Mouse (Mus musculus) hindbrain, embryonic 13.5 days (tissue): ENCODE measurements around the gene Gm21900. TPM values are rescaled to one million over a fixed set of nuclear protein-coding genes. Genes with fewer than 3 reads are reported as not detected.
"Not testable (repeated sequence)": the region's sequence is repeated elsewhere in the genome, so short reads cannot be mapped to it uniquely, and the experiment has no call there.

Source experiments
- ATAC-seq: fragments of 200-750 bp; cut with Nextera tagmentation; 2 replicates; pipeline ENCODE4 v1.8.0; 2017; ENCODE audit warnings: moderate TSS enrichment; ENCODE audit not compliant: low FRiP score
- H3K27ac ChIP-seq: fragments of 300-500 bp; sonication (generic); 2 replicates; pipeline ENCODE4 v1.5.1; 2015; ENCODE audit warnings: inconsistent platforms, mild to moderate bottlenecking, moderate library complexity
- H3K27me3 ChIP-seq: fragments of 300-500 bp; sonication (generic); 2 replicates; pipeline ENCODE4 v1.6.1; 2015; ENCODE audit warnings: mild to moderate bottlenecking, inconsistent platforms
- H3K36me3 ChIP-seq: fragments of 300-500 bp; sonication (generic); 2 replicates; pipeline ENCODE4 v1.6.1; 2015; ENCODE audit warnings: mild to moderate bottlenecking, inconsistent platforms
- H3K4me1 ChIP-seq: fragments of 300-500 bp; sonication (generic); replicated peaks from 2 replicates; pipeline ENCODE4 v1.6.1; 2015; ENCODE audit warnings: inconsistent platforms
- H3K4me2 ChIP-seq: fragments of 300-500 bp; sonication (generic); 2 replicates; pipeline ENCODE4 v1.6.1; 2015; ENCODE audit warnings: inconsistent platforms, mild to moderate bottlenecking, moderate library complexity
- H3K4me3 ChIP-seq: fragments of 300-500 bp; sonication (generic); 2 replicates; pipeline ENCODE4 v1.5.1; 2015; ENCODE audit warnings: mild to moderate bottlenecking, inconsistent platforms
- H3K9ac ChIP-seq: fragments of 300-500 bp; sonication (generic); 2 replicates; pipeline ENCODE4 v1.6.1; 2015; ENCODE audit warnings: mild to moderate bottlenecking, inconsistent platforms
- H3K9me3 ChIP-seq: fragments of 300-500 bp; sonication (generic); 2 replicates; pipeline ENCODE4 v1.6.1; 2016; ENCODE audit warnings: inconsistent platforms
- WGBS: fragments of 180-500 bp; shearing (Covaris S2); methylation state at CpG from one replicate; pipeline ENCODE4 v1.1.7; 2015; 5-methylcytosine and 5-hydroxymethylcytosine counted together
- polyA plus RNA-seq: library from polyadenylated mRNA; unstranded; fragments of >200 nt; fragmentation: Nextera tagmentation; extraction: Ambion mirVana; gene quantifications from 2 replicates; pipeline ENCODE4 v1.2.1, GENCODE M21; 2015

The Gm21900 gene
- not detected in 2 replicates for polyA plus RNA-seq

GRCm38 (mm10) chrY:10616061-10616460 is at the start of gene Gm21900:
Gm21900 (plus strand) TSS chrY:10616361.
- not testable (repeated sequence) for H3K36me3 ChIP-seq, H3K27ac ChIP-seq, H3K4me1 ChIP-seq, H3K4me3 ChIP-seq, H3K9me3 ChIP-seq, H3K4me2 ChIP-seq, H3K27me3 ChIP-seq, ATAC-seq, H3K9ac ChIP-seq
- 82% methylated on average over 3 of the region's 4 CpGs for WGBS

GRCm38 (mm10) chrY:10643516-10643915 is 27.4 kb downstream of the Gm21900 start:
- not testable (repeated sequence) for H3K27ac ChIP-seq, H3K4me2 ChIP-seq, H3K9me3 ChIP-seq, H3K4me1 ChIP-seq, H3K9ac ChIP-seq, H3K36me3 ChIP-seq, H3K4me3 ChIP-seq, H3K27me3 ChIP-seq, ATAC-seq
- WGBS = 74% methylated on average over 6 of the region's 25 CpGs

Other genes starting within 250 kb of the Gm21900 start
- gene Gm28510, start 203.6 kb upstream of the Gm21900 start, polyA plus RNA-seq = not detected in 2 replicates
- not detected in 2 replicates for gene Gm20737, start 80.3 kb upstream of the Gm21900 start, polyA plus RNA-seq
- not detected in 2 replicates for gene Gm21775, start 62.9 kb upstream of the Gm21900 start, polyA plus RNA-seq
- gene Gm20777, start 136.1 kb downstream of the Gm21900 start, polyA plus RNA-seq = not detected in 2 replicates